Mouse (Mus musculus): ENCODE data around the gene Ndel1. TPM values are rescaled to one million over a fixed set of nuclear protein-coding genes. Genes with fewer than 3 reads are reported as not detected.

Ndel1 gene
- total RNA-seq, 2 experiments from 2014 or later, result 67.3 to 70.9 TPM

DNA sequence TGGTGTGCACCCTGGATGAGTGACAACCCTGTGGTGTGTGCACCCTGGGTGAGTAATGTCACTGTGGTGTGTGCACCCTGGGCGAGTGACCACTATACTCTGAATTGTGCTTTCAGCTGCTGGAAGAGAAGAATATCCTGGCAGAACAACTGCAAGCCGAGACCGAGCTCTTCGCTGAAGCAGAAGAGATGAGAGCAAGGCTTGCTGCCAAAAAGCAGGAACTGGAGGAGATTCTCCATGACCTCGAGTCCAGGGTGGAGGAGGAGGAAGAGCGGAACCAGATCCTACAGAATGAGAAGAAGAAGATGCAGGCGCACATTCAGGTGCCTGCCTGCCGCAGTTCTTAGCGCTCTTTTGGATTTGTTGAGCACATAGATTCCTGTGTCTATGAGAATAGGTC lies 84.4 kb downstream of the Ndel1 start:
- DNase-seq, result no peak
- intact Hi-C loops (cut with DNase I), result no loop called here

DNA sequence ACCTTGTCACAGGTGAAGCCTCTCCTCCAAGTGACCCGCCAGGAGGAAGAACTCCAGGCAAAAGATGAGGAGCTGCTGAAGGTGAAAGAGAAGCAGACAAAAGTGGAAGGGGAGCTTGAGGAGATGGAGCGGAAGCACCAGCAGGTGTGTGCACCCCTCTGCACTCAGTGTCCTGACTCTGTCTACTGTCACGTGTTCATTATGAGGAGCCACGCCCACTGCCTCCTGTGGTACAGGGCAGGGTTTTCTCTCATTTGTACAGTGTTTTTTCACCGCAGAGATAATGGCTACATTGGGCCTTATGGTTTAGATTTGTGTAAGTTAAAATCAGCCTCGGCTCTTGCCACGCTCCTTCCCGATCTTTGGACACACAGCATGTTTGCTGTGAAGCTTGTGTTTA lies 85.8 kb downstream of the Ndel1 start:
- intact Hi-C loops (cut with DNase I), result no loop called here
- DNase-seq, result no peak

DNA sequence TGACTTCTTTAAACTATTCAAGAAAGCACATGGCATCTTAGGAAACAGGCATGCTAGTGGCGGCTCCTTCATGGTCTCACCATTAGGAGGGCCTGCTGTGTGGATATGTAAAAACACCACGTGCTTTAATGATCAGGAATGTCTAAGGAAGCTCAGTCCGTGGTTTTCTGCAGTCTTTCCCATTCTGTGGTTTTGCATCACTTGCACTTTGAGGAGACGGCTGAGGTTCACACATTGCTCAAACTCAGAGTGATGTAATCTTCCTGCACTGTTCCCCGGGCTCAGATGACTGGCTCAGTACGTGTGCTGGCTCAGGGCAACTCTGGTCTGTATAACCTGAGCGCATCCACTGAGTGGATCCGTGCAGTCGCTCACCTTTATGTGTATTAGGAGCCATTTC lies 89.3 kb downstream of the Ndel1 start:
- DNase-seq, result no peak
- intact Hi-C loops (cut with DNase I), result no loop called here

DNA sequence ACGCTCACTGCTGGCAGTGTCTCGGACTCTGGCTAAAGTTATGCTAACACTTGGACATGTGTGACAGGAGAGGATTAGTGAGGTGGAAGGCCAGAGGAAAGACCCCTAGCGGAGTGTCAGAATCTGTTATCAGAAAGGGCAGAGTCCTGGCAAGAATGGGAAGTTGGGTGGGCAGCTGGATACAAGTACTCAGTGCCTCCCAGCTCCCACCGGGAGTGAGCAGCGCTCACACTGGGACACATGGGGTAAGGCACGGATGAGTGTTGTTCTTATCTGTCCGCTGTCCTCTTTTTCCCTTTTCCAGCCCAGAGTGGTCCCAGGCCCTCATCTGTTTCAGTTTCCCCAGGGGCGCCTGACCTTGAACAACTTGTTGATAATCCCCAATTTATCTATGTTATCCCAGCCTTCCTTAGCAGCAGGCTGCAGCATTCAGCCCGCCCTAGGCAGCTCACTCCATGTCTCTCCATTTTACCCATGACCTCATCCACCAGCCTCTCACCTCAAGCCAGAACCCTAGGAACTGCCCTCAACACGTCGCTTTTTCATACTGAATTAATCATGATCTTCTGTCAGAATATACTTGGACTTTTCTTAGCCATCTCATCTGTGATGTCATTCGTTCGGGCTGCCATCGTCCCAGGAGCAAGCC lies 91.1 kb downstream of the Ndel1 start:
- intact Hi-C loops (cut with DNase I), result no loop called here

DNA sequence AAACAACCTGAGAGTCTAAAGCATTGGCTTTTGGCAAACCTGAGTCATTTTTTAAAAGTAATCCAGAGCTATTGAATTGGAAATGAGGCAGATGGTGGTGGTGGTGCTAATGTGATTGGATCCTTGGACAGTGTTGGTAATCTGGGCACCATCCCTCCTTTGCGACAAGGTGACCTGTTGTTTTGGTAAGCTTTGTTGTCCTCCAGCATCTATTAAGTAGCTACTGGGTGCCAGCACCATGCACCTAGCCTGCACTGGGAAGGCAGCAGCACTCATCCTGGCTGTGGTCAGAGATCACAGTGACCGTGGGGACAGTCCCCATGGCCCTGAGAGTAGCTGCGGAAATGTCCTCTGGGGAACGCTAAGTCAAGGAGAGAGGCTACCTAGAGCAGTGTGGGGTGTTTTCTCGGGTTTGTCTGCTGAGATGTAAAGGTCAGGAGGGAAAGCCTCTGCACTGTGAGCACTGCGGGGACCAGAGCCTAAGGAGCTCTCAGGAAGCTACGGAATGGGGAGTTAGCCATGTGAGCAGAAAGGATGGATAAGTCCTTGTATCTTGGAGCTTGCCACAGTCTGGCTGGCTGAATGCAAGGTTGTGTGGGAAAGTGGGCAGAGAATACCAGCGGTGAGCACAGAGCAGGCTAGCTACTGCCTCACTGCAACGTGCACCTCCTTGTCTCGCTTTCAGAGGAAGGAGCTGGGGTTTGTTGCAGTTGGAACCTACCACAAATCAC lies 91.8 kb downstream of the Ndel1 start:
- DNase-seq, result no peak

More for the DNA sequence above, 91.1 kb downstream of the Ndel1 start:
- DNase-seq, result peak; percentile 61 to 62

DNA sequence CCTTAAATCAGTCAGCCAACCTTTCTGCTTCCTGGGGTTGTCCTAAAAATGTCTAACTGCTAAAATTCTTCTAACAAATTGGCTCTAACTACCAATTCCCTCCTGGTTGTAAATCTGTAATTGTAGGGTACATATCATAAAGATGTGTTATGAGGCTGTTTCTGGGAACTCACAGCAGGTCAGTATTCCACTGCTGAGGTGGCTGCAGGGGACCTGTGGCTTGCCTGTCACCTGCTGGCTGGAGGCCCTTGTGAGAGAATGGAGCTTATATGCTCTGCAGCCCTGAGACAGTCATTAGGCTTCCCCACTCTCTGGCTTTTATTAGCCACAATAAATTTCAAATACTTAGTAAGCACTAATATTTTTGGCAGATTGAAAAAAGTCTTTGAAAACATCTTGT lies 92.8 kb downstream of the Ndel1 start:
- no peak for DNase-seq
- intact Hi-C loops (cut with DNase I), result no loop called here

More for the DNA sequence above, 91.8 kb downstream of the Ndel1 start:
- intact Hi-C loops (cut with DNase I), result no loop called here

DNA sequence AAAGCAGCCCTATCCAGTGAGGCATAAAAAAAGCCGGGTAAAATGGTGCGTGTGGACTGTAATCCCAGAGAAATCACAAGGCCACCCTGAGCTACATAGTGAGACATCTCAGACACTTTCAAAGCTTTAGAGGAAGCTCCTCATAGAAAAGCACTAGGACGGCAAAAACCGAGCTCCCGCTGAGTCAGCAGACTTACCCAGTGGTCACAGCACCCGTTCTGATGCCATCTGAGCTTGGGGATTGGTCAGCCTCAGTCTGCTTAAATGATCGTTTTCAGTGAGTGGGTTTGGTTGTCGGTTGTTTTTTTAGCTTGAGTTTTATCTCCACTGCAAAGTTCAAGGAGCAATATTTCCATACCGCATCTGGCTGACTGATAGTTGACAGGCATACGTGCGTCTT lies 93.7 kb downstream of the Ndel1 start:
- intact Hi-C loops (cut with DNase I), result no loop called here

DNA sequence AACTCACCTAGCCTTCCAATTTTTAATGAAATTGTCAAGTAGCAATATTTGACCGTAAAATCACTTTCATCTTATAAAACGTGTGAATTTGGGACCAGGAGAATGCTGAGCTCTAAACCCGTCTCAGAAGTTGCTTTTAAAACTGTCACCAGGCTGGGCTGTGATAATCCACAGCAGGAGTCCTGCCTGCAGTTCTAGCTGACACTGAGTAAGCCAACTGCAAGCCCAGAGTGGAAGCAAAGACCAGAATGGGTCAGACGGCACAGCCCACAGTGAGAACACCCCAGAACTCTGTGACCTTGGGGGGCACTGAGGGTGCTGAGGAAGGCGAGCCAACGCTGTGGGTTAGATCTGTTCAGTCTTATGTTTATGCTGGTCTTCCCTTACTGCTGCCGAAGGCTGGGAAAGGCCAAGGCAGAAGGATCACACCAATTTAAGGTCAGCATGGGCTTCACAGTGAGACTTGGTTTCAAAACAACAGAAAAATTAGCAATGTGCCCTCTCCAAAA lies 95.5 kb downstream of the Ndel1 start:
- DNase-seq, result no peak
- intact Hi-C loops (cut with DNase I), result no loop called here

More for the DNA sequence above, 93.7 kb downstream of the Ndel1 start:
- DNase-seq, result no peak

Other genes with a start within 250 kb of the Ndel1 start
- gene Myh10, start 180.3 kb downstream of the Ndel1 start, total RNA-seq (2021), result 100 to 1,000 TPM in 1 of 2 experiments, 10 to 100 TPM in 1; 79.4 to 100 TPM
- gene Rnf222, start 16.7 kb upstream of the Ndel1 start, total RNA-seq (2021), result under 1 TPM; 0.10 to 0.17 TPM
- gene Rpl26, start 29.7 kb upstream of the Ndel1 start, total RNA-seq (2021), result 100 to 1,000 TPM; 777 to 828 TPM
- gene Odf4, start 55.2 kb upstream of the Ndel1 start, total RNA-seq (2021), result not detected
- gene Arhgef15, start 85.6 kb upstream of the Ndel1 start, total RNA-seq (2021), result 10 to 100 TPM; 43.2 to 49.6 TPM
- 1 to 10 TPM; 3.4 to 4.3 TPM for gene Slc25a35, start 96.3 kb upstream of the Ndel1 start, total RNA-seq (2021)
- 10 to 100 TPM; 40.1 to 46.8 TPM for gene Rangrf, start 103.3 kb upstream of the Ndel1 start, total RNA-seq (2021)
- gene Pfas, start 136.6 kb upstream of the Ndel1 start, total RNA-seq (2021), result 1 to 10 TPM; 9.3 to 9.5 TPM
- 10 to 100 TPM; 21.9 to 26.6 TPM for gene Ctc1, start 144.1 kb upstream of the Ndel1 start, total RNA-seq (2021)
- gene Aurkb, start 173.8 kb upstream of the Ndel1 start, total RNA-seq (2021), result 10 to 100 TPM; 11.6 to 15.4 TPM
- 10 to 100 TPM; 16.7 to 19.4 TPM for gene Borcs6, start 187.9 kb upstream of the Ndel1 start, total RNA-seq (2021)
- 1 to 10 TPM; 5.8 to 7.8 TPM for gene Tmem107, start 198.9 kb upstream of the Ndel1 start, total RNA-seq (2021)
- 10 to 100 TPM; 71.1 to 85.8 TPM for gene Vamp2, start 216.6 kb upstream of the Ndel1 start, total RNA-seq (2021)
- 100 to 1,000 TPM in 1 of 2 experiments, 10 to 100 TPM in 1; 61.4 to 101 TPM for gene Per1, start 223.4 kb upstream of the Ndel1 start, total RNA-seq (2021)
- gene Hes7, start 248.5 kb upstream of the Ndel1 start, total RNA-seq (2021), result under 1 TPM; 0.17 to 0.34 TPM

All from heart, postnatal 10 days (tissue).